Mouse (Mus musculus): ENCODE results near the gene Ankar.

- TF ChIP-seq TAL1 (IDR thresholded peaks at IDR 0.05; ENCODE audit: low read length) (no peak), GATA1 (IDR thresholded peaks at IDR 0.05; ENCODE audit: low read length) (no peak)
These were observed at the start of gene Ankar for GRCm38 (mm10) chr1:72700479-72700878.

Data from erythroblast, embryonic 14.5 days (primary cell).